Mouse (Mus musculus) small intestine, adult 2 months (tissue): Measurements from ENCODE around the gene Myom1.

Experiments
- CTCF ChIP-seq: fragments of 200-500 bp; IDR thresholded peaks from 2 replicates; pipeline ENCODE4 v1.5.1; 2012; ENCODE audit warnings: low read depth, mild to moderate bottlenecking, control low read depth, inconsistent platforms, low read length, moderate library complexity, mixed read lengths; ENCODE audit not compliant: insufficient replicate concordance, insufficient read length; ENCODE audit errors: extremely low read depth
- POLR2A ChIP-seq: fragments of 200-500 bp; IDR thresholded peaks from 2 replicates; pipeline ENCODE4 v1.6.1; 2012; ENCODE audit warnings: low read depth, mild to moderate bottlenecking, control low read depth, inconsistent platforms, low read length, moderate library complexity

DNA sequence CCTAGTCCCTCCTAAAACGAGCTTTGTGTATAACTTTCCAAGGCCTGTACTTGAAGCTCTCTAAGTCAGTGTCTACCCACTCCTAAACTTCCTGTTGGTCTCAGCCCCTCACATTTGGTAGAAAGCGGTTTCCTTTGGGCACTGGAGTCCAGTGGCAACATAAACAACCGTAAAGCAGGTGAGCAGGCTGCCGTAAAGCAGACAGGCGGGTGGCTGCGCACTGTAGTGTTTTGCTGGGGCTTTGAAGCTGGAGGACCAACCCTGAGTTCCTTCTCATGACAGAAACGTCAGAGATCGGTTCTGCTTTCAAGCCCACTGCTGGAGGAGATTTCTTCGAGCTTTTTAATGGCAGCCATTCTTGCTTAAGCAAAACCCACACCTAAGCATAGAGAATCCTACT is 9.8 kb upstream of the Myom1 start:
- no peak for TF ChIP-seq POLR2A
- no peak for TF ChIP-seq CTCF
